Mouse (Mus musculus): Measurements from ENCODE around the gene Opn3. TPM values are rescaled to one million over a fixed set of nuclear protein-coding genes. Genes with fewer than 3 reads are reported as not detected.

The Opn3 gene
- total and polyA plus RNA-seq, 3 experiments: 0.50 to 2.2 TPM; not detected in 1

- Histone ChIP-seq H3K79me2 (ENCODE audit: control insufficient read depth, insufficient read depth, low read length, poor library complexity) (no peaks in the 10 kb centered on the region), H3K4me3 (ENCODE audit: control insufficient read depth in 1 of 2, insufficient read depth in 1 of 2, low read depth in 2 of 2, low read length in 2 of 2) (no peak overlapping the region), H3K36me3 (ENCODE audit: control insufficient read depth in 1 of 2, insufficient read depth in 2 of 2, low read length in 2 of 2) (no peaks in the 10 kb centered on the region), H3K9ac (ENCODE audit: control insufficient read depth, low read depth, low read length, poor library complexity, severe bottlenecking) (no peak overlapping the region), H3K27me3 (ENCODE audit: control insufficient read depth in 1 of 2, insufficient read depth in 2 of 2, low read length in 2 of 2) (no peaks in the 10 kb centered on the region), H3K9me3 (replicated peaks; ENCODE audit: insufficient read depth, low read length) (no peaks in the 10 kb centered on the region), H3K27ac (ENCODE audit: control insufficient read depth, low read depth, low read length) (no peak overlapping the region), H3K4me1 (ENCODE audit: control insufficient read depth in 1 of 2, insufficient read depth in 2 of 2, low read length in 2 of 2) (no peaks in the 10 kb centered on the region)
- TF ChIP-seq ZMIZ1 (IDR thresholded peaks at IDR 0.05; ENCODE audit: low read depth, low read length) (no peak), CHD1 (IDR thresholded peaks at IDR 0.05; ENCODE audit: low read depth, low read length) (no peak), MYC (IDR thresholded peaks at IDR 0.05; ENCODE audit: low read depth, low read length) (no peak), TBP (IDR thresholded peaks at IDR 0.05; ENCODE audit: low read depth, low read length) (no peak), POLR2AphosphoS5 (IDR thresholded peaks at IDR 0.05; ENCODE audit: borderline replicate concordance, low read depth, low read length) (no peak), GATA1 (IDR thresholded peaks at IDR 0.05; ENCODE audit: low read depth, low read length) (no peak), ETS1 (IDR thresholded peaks at IDR 0.05; ENCODE audit: low read depth, low read length) (no peak), E2F4 (IDR thresholded peaks at IDR 0.05; ENCODE audit: borderline replicate concordance, low read depth, low read length) (no peak)
- no peak for DNase-seq (ENCODE audit: low read depth, low spot score)
Measured at GRCm38 (mm10) chr1:175708013-175708412, 15.4 kb upstream of the Opn3 start.

DNA sequence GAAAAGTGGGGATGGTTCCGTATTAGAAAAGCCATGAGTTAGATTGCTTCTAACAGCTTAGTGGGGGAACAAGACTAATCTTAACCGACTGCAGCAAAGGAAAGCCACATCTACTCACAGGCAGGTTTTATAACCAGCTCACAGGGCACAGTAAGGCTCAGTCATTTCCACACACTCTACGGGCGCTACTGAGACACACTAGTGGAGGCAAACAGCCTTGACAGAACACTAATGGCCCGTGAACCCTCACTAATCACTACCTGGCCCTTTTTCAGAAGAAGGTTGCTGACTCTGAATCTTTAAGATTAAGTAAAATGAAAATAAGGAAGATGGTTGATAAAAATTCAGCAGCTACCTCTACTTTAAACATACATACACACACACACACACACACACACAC lies 15.0 kb upstream of the Opn3 start:
- no peaks in the 10 kb centered on the region for H3K36me3 ChIP-seq (ENCODE audit: control insufficient read depth in 1 of 2, insufficient read depth in 2 of 2, low read length in 2 of 2)
- H3K9me3 ChIP-seq (replicated peaks; ENCODE audit: insufficient read depth, low read length): no peaks in the 10 kb centered on the region
- no peak for DNase-seq (ENCODE audit: low read depth, low spot score)
- H3K4me1 ChIP-seq (ENCODE audit: control insufficient read depth in 1 of 2, insufficient read depth in 2 of 2, low read length in 2 of 2): no peaks in the 10 kb centered on the region
- no peak overlapping the region for H3K4me3 ChIP-seq (ENCODE audit: control insufficient read depth in 1 of 2, insufficient read depth in 1 of 2, low read depth in 2 of 2, low read length in 2 of 2)
- H3K27me3 ChIP-seq (ENCODE audit: control insufficient read depth in 1 of 2, insufficient read depth in 2 of 2, low read length in 2 of 2): no peaks in the 10 kb centered on the region
- no peak overlapping the region for H3K27ac ChIP-seq (ENCODE audit: control insufficient read depth, low read depth, low read length)
- H3K9ac ChIP-seq (ENCODE audit: control insufficient read depth, low read depth, low read length, poor library complexity, severe bottlenecking): no peak overlapping the region
- H3K79me2 ChIP-seq (ENCODE audit: control insufficient read depth, insufficient read depth, low read length, poor library complexity): no peaks in the 10 kb centered on the region
- TF ChIP-seq KAT2A (conservative IDR thresholded peaks at IDR 0.05; ENCODE audit: low read depth, low read length): no peak
- no peak for TF ChIP-seq JUND (IDR thresholded peaks at IDR 0.05; ENCODE audit: low read depth, low read length)
- TF ChIP-seq TCF12 (IDR thresholded peaks at IDR 0.05; ENCODE audit: low read depth, low read length): no peak
- TF ChIP-seq CHD1 (IDR thresholded peaks at IDR 0.05; ENCODE audit: low read depth, low read length): no peak
- no peak for TF ChIP-seq NRF1 (IDR thresholded peaks at IDR 0.05; ENCODE audit: insufficient read depth, low read depth, low read length, poor library complexity, severe bottlenecking)
- TF ChIP-seq MYB (IDR thresholded peaks at IDR 0.05; ENCODE audit: low read depth, low read length): no peak
- no peak for TF ChIP-seq HCFC1 (IDR thresholded peaks at IDR 0.05; ENCODE audit: low read depth, low read length)
- TF ChIP-seq GATA1 (IDR thresholded peaks at IDR 0.05; ENCODE audit: low read depth, low read length): no peak

GRCm38 (mm10) chr1:175701145-175701544 lies 8.6 kb upstream of the Opn3 start:
- no peak overlapping the region for H3K4me3 ChIP-seq (ENCODE audit: control insufficient read depth in 1 of 2, insufficient read depth in 1 of 2, low read depth in 2 of 2, low read length in 2 of 2)
- H3K9ac ChIP-seq (ENCODE audit: control insufficient read depth, low read depth, low read length, poor library complexity, severe bottlenecking): no peak overlapping the region
- no peak for TF ChIP-seq KAT2A (conservative IDR thresholded peaks at IDR 0.05; ENCODE audit: low read depth, low read length)
- TF ChIP-seq NRF1 (IDR thresholded peaks at IDR 0.05; ENCODE audit: insufficient read depth, low read depth, low read length, poor library complexity, severe bottlenecking): no peak
- no peak for TF ChIP-seq RAD21 (IDR thresholded peaks at IDR 0.05; ENCODE audit: low read depth, low read length)
- no peak for TF ChIP-seq BHLHE40 (IDR thresholded peaks at IDR 0.05; ENCODE audit: borderline replicate concordance, low read depth, low read length)
- no peak for TF ChIP-seq E2F4 (IDR thresholded peaks at IDR 0.05; ENCODE audit: borderline replicate concordance, low read depth, low read length)
- no peak for TF ChIP-seq ZKSCAN1 (IDR thresholded peaks at IDR 0.05; ENCODE audit: low read depth, low read length)
- TF ChIP-seq MEF2A (IDR thresholded peaks at IDR 0.05; ENCODE audit: extremely low read depth, insufficient replicate concordance, low read depth, low read length, poor library complexity, severe bottlenecking): no peak
- no peak for TF ChIP-seq HCFC1 (IDR thresholded peaks at IDR 0.05; ENCODE audit: low read depth, low read length)
- TF ChIP-seq GATA1 (IDR thresholded peaks at IDR 0.05; ENCODE audit: low read depth, low read length): no peak
- TF ChIP-seq TBP (IDR thresholded peaks at IDR 0.05; ENCODE audit: low read depth, low read length): no peak
- no peak for TF ChIP-seq POLR2A (IDR thresholded peaks at IDR 0.05; ENCODE audit: control insufficient read depth in 1 of 2, insufficient read depth in 1 of 2, low read depth in 1 of 2, low read length in 2 of 2, poor library complexity in 1 of 2)
- TF ChIP-seq CHD2 (IDR thresholded peaks at IDR 0.05; ENCODE audit: low read length): no peak
- TF ChIP-seq GABPA (IDR thresholded peaks at IDR 0.05; ENCODE audit: low read depth, low read length): no peak
- no peak for TF ChIP-seq MAFK (IDR thresholded peaks at IDR 0.05; ENCODE audit: borderline replicate concordance, low read depth, low read length)
- no peak for TF ChIP-seq MYC (IDR thresholded peaks at IDR 0.05; ENCODE audit: low read depth, low read length)
- TF ChIP-seq ETS1 (IDR thresholded peaks at IDR 0.05; ENCODE audit: low read depth, low read length): no peak
- TF ChIP-seq CHD1 (IDR thresholded peaks at IDR 0.05; ENCODE audit: low read depth, low read length): no peak
- H3K27me3 ChIP-seq (ENCODE audit: control insufficient read depth in 1 of 2, insufficient read depth in 2 of 2, low read length in 2 of 2): no peaks in the 10 kb centered on the region
- H3K27ac ChIP-seq (ENCODE audit: control insufficient read depth, low read depth, low read length): no peak overlapping the region
- no peaks in the 10 kb centered on the region for H3K36me3 ChIP-seq (ENCODE audit: control insufficient read depth in 1 of 2, insufficient read depth in 2 of 2, low read length in 2 of 2)
- no peak for DNase-seq (ENCODE audit: low read depth, low spot score)
- no peaks in the 10 kb centered on the region for H3K9me3 ChIP-seq (replicated peaks; ENCODE audit: insufficient read depth, low read length)
- no peaks in the 10 kb centered on the region for H3K4me1 ChIP-seq (ENCODE audit: control insufficient read depth in 1 of 2, insufficient read depth in 2 of 2, low read length in 2 of 2)
- H3K79me2 ChIP-seq (ENCODE audit: control insufficient read depth, insufficient read depth, low read length, poor library complexity): no peaks in the 10 kb centered on the region
